Mouse (Mus musculus): ENCODE data around the gene Ube2q2. TPM values are rescaled to one million over a fixed set of nuclear protein-coding genes. Genes with fewer than 3 reads are reported as not detected.
"Not testable (repeated sequence)": the region's sequence is repeated elsewhere in the genome, so short reads cannot be mapped to it uniquely, and the experiment has no call there.

Ube2q2 gene
- total and polyA plus RNA-seq, 3 experiments: 13.1 to 24.4 (median 24.1) TPM

DNA sequence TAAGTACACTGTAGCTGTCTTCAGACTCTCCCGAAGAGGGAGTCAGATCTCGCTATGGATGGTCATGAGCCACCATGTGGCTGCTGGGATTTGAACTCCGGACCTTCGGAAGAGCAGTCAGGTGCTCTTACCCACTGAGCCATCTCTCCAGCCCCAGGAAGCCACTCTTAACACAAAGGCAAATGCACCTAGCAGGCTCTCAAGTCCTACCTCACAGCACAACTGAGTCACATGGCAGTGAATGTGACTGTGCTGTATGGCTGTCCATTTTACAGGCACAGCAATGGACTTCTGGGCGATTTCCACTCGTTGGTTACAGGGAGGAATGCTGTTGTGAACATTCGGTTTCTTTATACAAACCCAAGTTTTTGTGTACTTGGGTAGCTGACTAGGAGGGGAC lies 83.9 kb downstream of the Ube2q2 start:
- DNase-seq (ENCODE audit: extremely low read depth): no peak
- H3K4me2 ChIP-seq (ENCODE audit: insufficient read depth, low read depth, poor library complexity, severe bottlenecking): no peak overlapping the region
- in situ Hi-C loops (cut with MboI; ENCODE audit: low pct_ligation_motif_present, low pct_unique_long_range_greater_than_20kb, low sequenced_read_pairs): no loop called here
- H3K36me3 ChIP-seq (replicated peaks in 1 of 2; ENCODE audit: control insufficient read depth in 1 of 2, insufficient read depth in 1 of 2, low read length in 1 of 2): peaks cover 0 to 4% of the 10 kb centered on the region in 2 experiments
- H3K27me3 ChIP-seq (replicated peaks): no peaks in the 10 kb centered on the region
- H3K27ac ChIP-seq (ENCODE audit: insufficient read depth, low read depth): no peak overlapping the region
- peaks cover 0 to 2% of the 10 kb centered on the region in 2 experiments; a peak in 1 of 4 replicates for H3K4me1 ChIP-seq (ENCODE audit: control insufficient read depth in 1 of 2, insufficient read depth in 2 of 2)
- no peak overlapping the region for H3K9ac ChIP-seq (ENCODE audit: insufficient read depth, low read depth)
- no peak for TF ChIP-seq TCF12 (IDR thresholded peaks at IDR 0.05; ENCODE audit: low read depth, low read length)
- no peak for TF ChIP-seq KAT2A (IDR thresholded peaks at IDR 0.05; ENCODE audit: insufficient replicate concordance, low read length)
- TF ChIP-seq POLR2A (IDR thresholded peaks at IDR 0.05; ENCODE audit: low read depth, low read length): no peak
- no peak for TF ChIP-seq IRF4 (IDR thresholded peaks at IDR 0.05; ENCODE audit: low read depth, low read length)
- TF ChIP-seq MAFK (IDR thresholded peaks at IDR 0.05; ENCODE audit: insufficient replicate concordance, low read length): no peak
- TF ChIP-seq ZMIZ1 (IDR thresholded peaks at IDR 0.05; ENCODE audit: low read depth, low read length): no peak
- no peak for TF ChIP-seq UBTF (IDR thresholded peaks at IDR 0.05; ENCODE audit: low read depth, low read length)
- no peak for TF ChIP-seq POLR2AphosphoS2 (IDR thresholded peaks at IDR 0.05; ENCODE audit: low read depth, low read length)
- no peak for TF ChIP-seq MAZ (IDR thresholded peaks at IDR 0.05; ENCODE audit: low read depth, low read length)
- H3K4me3 ChIP-seq (replicated peaks in 1 of 3; ENCODE audit: low read depth in 2 of 3, low read length in 2 of 3, poor library complexity in 1 of 3): no peak overlapping the region
- H3K79me2 ChIP-seq (replicated peaks; ENCODE audit: control insufficient read depth, extremely low read depth, insufficient read depth, poor library complexity, severe bottlenecking): no peaks in the 10 kb centered on the region
- H3K9me3 ChIP-seq (replicated peaks; ENCODE audit: low read length): peaks cover 3% of the 10 kb centered on the region
- dilution Hi-C loops (cut with MboI; ENCODE audit: extremely low pct_ligation_motif_present, extremely low pct_unique_long_range_greater_than_20kb, low sequenced_read_pairs): no loop called here

DNA sequence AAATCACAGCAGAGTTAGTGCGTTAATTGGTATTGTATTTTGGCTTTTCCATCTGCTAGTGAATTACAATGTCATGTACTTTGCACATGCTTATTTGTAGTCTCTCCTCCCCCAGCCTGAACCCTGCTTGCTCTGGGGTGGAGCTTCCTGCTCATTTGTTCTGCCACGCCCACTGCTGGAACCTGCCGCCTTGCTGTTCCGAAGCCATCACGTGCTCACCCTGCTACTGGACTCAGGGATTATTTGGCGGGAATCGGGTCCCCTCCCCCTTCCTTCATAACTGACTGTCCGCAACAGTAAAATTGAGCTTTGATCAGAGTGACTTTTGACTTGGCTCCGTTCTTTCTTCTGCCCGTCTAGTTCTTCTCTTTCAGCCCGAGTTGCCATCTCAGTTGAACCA lies 84.4 kb downstream of the Ube2q2 start:
- H3K4me3 ChIP-seq (replicated peaks in 1 of 3; ENCODE audit: low read depth in 2 of 3, low read length in 2 of 3, poor library complexity in 1 of 3); H3K9me3 ChIP-seq (replicated peaks; ENCODE audit: low read length); H3K27me3 ChIP-seq (replicated peaks); H3K27ac ChIP-seq (ENCODE audit: insufficient read depth, low read depth); H3K79me2 ChIP-seq (replicated peaks; ENCODE audit: control insufficient read depth, extremely low read depth, insufficient read depth, poor library complexity, severe bottlenecking); DNase-seq (ENCODE audit: extremely low read depth); H3K36me3 ChIP-seq (replicated peaks in 1 of 2; ENCODE audit: control insufficient read depth in 1 of 2, insufficient read depth in 1 of 2, low read length in 1 of 2); H3K9ac ChIP-seq (ENCODE audit: insufficient read depth, low read depth); dilution Hi-C loops (cut with MboI; ENCODE audit: extremely low pct_ligation_motif_present, extremely low pct_unique_long_range_greater_than_20kb, low sequenced_read_pairs); in situ Hi-C loops (cut with MboI; ENCODE audit: low pct_ligation_motif_present, low pct_unique_long_range_greater_than_20kb, low sequenced_read_pairs); H3K4me1 ChIP-seq (ENCODE audit: control insufficient read depth in 1 of 2, insufficient read depth in 2 of 2); H3K4me2 ChIP-seq (ENCODE audit: insufficient read depth, low read depth, poor library complexity, severe bottlenecking): not testable (repeated sequence)

DNA sequence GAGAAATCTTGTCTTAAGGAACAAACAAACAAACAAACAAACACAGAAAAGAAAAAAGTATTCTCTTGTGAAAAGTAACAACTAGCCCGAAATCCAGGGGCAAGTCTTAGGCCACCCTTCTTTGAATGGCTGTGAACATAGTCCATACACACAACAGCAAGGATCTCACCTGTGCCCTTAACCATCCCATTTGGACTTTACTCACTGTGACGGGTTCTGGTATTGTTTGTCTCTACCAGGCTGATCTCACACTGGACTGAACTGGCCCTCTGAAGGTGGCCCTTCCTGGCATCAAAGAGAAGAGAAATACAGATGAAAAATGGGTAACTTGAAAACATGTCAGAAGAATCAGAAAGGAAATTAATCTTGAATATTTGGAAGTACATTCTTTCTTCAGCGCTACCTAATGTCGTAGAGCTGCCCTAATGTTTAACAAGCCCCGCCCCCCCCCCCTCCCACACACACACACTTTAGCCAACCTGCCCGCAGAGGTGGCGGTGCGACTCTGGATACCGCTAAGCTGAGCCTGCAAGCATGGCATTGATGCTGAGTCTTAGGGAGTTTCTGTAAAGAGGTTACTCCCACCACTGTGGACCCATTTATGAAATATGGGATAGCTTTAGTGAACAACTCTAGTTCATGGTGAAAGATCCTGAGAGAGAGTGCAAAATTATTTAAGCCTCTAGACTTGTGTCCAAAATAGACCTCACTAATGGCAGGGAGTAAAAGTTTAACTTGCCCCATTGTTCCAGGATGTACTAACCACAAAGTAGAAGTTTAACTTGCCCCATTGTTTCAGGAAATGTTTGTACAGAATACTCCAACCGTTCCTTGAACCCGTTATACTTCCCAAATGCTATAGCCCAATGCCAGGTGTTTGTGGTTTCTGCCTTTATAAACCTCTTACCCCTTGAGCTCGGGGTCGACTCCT lies 87.8 kb downstream of the Ube2q2 start:
- Histone ChIP-seq H3K27ac (ENCODE audit: insufficient read depth, low read depth) (no peak overlapping the region), H3K36me3 (replicated peaks in 1 of 2; ENCODE audit: control insufficient read depth in 1 of 2, insufficient read depth in 1 of 2, low read length in 1 of 2) (peaks cover 0 to 3% of the 10 kb centered on the region in 2 experiments), H3K9me3 (replicated peaks; ENCODE audit: low read length) (peaks cover 3% of the 10 kb centered on the region), H3K4me1 (ENCODE audit: control insufficient read depth in 1 of 2, insufficient read depth in 2 of 2) (peaks cover 2 to 6% of the 10 kb centered on the region in 2 experiments; a peak in 3 of 4 replicates), H3K4me2 (ENCODE audit: insufficient read depth, low read depth, poor library complexity, severe bottlenecking) (no peak overlapping the region), H3K79me2 (replicated peaks; ENCODE audit: control insufficient read depth, extremely low read depth, insufficient read depth, poor library complexity, severe bottlenecking) (no peaks in the 10 kb centered on the region), H3K4me3 (replicated peaks in 1 of 3; ENCODE audit: low read depth in 2 of 3, low read length in 2 of 3, poor library complexity in 1 of 3) (no peak overlapping the region), H3K9ac (ENCODE audit: insufficient read depth, low read depth) (no peak overlapping the region), H3K27me3 (replicated peaks) (no peaks in the 10 kb centered on the region)
- dilution Hi-C loops (cut with MboI; ENCODE audit: extremely low pct_ligation_motif_present, extremely low pct_unique_long_range_greater_than_20kb, low sequenced_read_pairs) (no loop called here), in situ Hi-C loops (cut with MboI; ENCODE audit: low pct_ligation_motif_present, low pct_unique_long_range_greater_than_20kb, low sequenced_read_pairs) (no loop called here)
- DNase-seq (ENCODE audit: extremely low read depth): no peak
- TF ChIP-seq NRF1 (IDR thresholded peaks at IDR 0.05; ENCODE audit: low read depth, low read length): no peak
- TF ChIP-seq RCOR1 (conservative IDR thresholded peaks at IDR 0.05; ENCODE audit: low read depth, low read length): no peak
- no peak for TF ChIP-seq ETS1 (conservative IDR thresholded peaks at IDR 0.05; ENCODE audit: low read depth, low read length)
- no peak for TF ChIP-seq ZC3H11A (IDR thresholded peaks at IDR 0.05; ENCODE audit: low read depth, low read length)
- TF ChIP-seq USF1 (IDR thresholded peaks at IDR 0.05; ENCODE audit: low read depth, low read length): no peak
- TF ChIP-seq MXI1 (IDR thresholded peaks at IDR 0.05; ENCODE audit: low read depth, low read length): no peak
- no peak for TF ChIP-seq BHLHE40 (IDR thresholded peaks at IDR 0.05; ENCODE audit: low read depth, low read length)
- TF ChIP-seq EP300 (IDR thresholded peaks at IDR 0.05; ENCODE audit: low read length): no peak
- TF ChIP-seq UBTF (IDR thresholded peaks at IDR 0.05; ENCODE audit: low read depth, low read length): no peak
